Mouse (Mus musculus): ENCODE measurements at regions not wholly inside any gene's neighbourhood (a gene's known extent, or its start where the extent isn't known, plus 50 kb on each side); places are given as distances from the start of the nearest gene placed in this dataset.

DNA sequence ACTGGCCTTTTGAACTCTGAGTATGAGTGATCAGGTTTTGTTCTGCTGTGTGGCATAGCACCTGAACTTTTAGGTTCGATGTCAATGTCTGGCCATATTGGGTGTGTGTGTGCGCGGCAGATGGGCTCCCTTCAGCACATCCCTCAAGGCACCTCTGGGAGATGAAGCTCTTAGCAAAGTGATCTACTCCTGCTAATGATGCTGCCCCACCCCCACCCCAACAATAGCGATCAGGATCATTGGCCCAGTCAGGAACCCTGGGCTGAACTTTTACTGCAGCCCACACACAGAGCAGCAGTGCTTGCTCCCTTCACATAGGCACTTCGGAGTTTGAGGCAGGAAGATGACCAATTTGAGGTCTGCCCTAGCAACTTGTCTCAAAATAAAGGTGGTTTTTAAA lies 141.9 kb upstream of the Lrig1 start:
- H3K27me3 ChIP-seq (ENCODE audit: control insufficient read depth, insufficient read depth, low read length): no peaks in the 10 kb centered on the region
- H3K36me3 ChIP-seq (ENCODE audit: control insufficient read depth, insufficient read depth, low read length): no peaks in the 10 kb centered on the region
- H3K4me2 ChIP-seq (replicated peaks; ENCODE audit: low read depth, low read length): no peak overlapping the region
- H3K9me3 ChIP-seq (ENCODE audit: control insufficient read depth, low read length): no peaks in the 10 kb centered on the region
- 58% methylated on average over 5 of the region's 5 CpGs for WGBS
- H3K4me3 ChIP-seq (ENCODE audit: low read depth, low read length): no peak overlapping the region
- H3K27ac ChIP-seq (ENCODE audit: low read depth, low read length): no peak overlapping the region
- ATAC-seq (ENCODE audit: low FRiP score): no peak
- no peak overlapping the region for H3K9ac ChIP-seq (ENCODE audit: low read depth, low read length)
- no peak for DNase-seq (ENCODE audit: low spot score)
- no peaks in the 10 kb centered on the region for H3K4me1 ChIP-seq (replicated peaks; ENCODE audit: control insufficient read depth, insufficient read depth, low read length)

DNA sequence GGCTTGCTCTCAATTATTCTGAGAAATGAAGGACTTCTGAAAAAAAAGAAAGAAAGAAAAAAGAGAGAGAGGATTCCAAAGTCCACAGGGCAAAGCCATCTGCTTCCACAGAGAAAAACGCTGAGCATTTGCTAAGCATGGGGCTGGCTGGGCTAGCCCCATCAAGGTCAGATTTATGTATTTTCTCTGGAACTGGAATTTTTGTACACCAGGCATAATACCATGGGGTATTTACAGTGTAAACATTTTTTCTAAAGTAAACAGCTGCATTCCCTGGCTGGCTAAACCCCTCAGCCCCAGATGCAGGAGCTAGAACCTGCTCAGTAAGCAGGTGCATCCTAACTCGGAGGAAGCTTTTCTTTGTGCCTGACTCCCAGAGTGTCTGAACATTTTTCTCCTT lies 135.8 kb upstream of the Lrig1 start:
- Histone ChIP-seq H3K9ac (ENCODE audit: low read depth, low read length) (no peak overlapping the region), H3K36me3 (ENCODE audit: control insufficient read depth, insufficient read depth, low read length) (no peaks in the 10 kb centered on the region), H3K4me1 (replicated peaks; ENCODE audit: control insufficient read depth, insufficient read depth, low read length) (no peaks in the 10 kb centered on the region), H3K27me3 (ENCODE audit: control insufficient read depth, insufficient read depth, low read length) (no peaks in the 10 kb centered on the region), H3K27ac (ENCODE audit: low read depth, low read length) (no peak overlapping the region), H3K4me2 (replicated peaks; ENCODE audit: low read depth, low read length) (no peak overlapping the region), H3K4me3 (ENCODE audit: low read depth, low read length) (no peak overlapping the region), H3K9me3 (ENCODE audit: control insufficient read depth, low read length) (no peaks in the 10 kb centered on the region)
- WGBS: 39% methylated on average over 2 of the region's 2 CpGs
- no peak for DNase-seq (ENCODE audit: low spot score)
- no peak for ATAC-seq (ENCODE audit: low FRiP score)

DNA sequence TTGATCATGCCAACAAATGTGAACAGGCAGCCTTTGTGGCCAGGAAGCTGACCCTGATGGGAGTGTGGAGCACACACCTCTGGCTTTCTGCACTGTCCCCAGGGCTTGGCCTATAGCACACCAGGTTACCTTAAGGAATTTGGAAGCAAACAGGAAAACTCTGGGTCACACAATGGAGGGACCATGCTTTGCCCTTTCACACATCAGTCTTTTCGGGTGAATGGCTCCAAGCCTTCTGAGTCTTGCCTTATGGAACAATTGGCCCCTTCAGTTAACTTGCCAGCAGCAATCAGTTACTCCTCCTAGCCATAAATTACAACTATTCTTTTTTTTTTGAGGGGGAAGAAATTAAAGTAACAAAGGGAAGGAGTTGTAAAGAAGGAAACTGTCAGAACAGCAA lies 134.6 kb upstream of the Lrig1 start:
- no peak for DNase-seq (ENCODE audit: low spot score)
- no peak overlapping the region for H3K4me3 ChIP-seq (ENCODE audit: low read depth, low read length)
- no peak for ATAC-seq (ENCODE audit: low FRiP score)
- H3K27ac ChIP-seq (ENCODE audit: low read depth, low read length): no peak overlapping the region
- WGBS: 27% methylated on average over 1 of the region's 1 CpGs
- no peaks in the 10 kb centered on the region for H3K9me3 ChIP-seq (ENCODE audit: control insufficient read depth, low read length)
- no peak overlapping the region for H3K4me2 ChIP-seq (replicated peaks; ENCODE audit: low read depth, low read length)
- no peak overlapping the region for H3K9ac ChIP-seq (ENCODE audit: low read depth, low read length)
- no peaks in the 10 kb centered on the region for H3K36me3 ChIP-seq (ENCODE audit: control insufficient read depth, insufficient read depth, low read length)
- no peaks in the 10 kb centered on the region for H3K4me1 ChIP-seq (replicated peaks; ENCODE audit: control insufficient read depth, insufficient read depth, low read length)
- no peaks in the 10 kb centered on the region for H3K27me3 ChIP-seq (ENCODE audit: control insufficient read depth, insufficient read depth, low read length)

DNA sequence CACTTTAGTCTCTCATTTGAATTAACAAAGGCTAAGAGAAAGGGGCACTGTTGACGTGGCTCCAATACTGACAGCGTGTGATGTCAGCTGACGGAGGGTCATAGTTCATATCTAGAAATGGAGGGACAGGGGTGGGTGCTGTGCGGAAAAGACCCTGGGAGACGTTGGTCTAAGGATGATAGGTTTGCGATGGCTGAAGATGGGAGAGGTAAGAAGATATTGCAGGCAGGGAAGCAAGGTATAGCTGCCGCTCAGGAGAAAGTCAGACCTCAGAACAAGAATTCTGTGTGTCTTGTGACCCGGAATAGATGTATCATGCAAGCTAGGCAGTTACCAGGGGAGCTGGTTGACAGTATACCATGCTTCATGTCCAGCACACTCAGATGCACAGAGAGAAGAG lies 130.8 kb upstream of the Lrig1 start:
- no peaks in the 10 kb centered on the region for H3K36me3 ChIP-seq (ENCODE audit: control insufficient read depth, insufficient read depth, low read length)
- H3K4me2 ChIP-seq (replicated peaks; ENCODE audit: low read depth, low read length): no peak overlapping the region
- ATAC-seq (ENCODE audit: low FRiP score) (no peak), DNase-seq (ENCODE audit: low spot score) (no peak)
- WGBS: 81% methylated on average over 8 of the region's 8 CpGs
- no peak overlapping the region for H3K4me3 ChIP-seq (ENCODE audit: low read depth, low read length)
- no peaks in the 10 kb centered on the region for H3K9me3 ChIP-seq (ENCODE audit: control insufficient read depth, low read length)
- H3K27me3 ChIP-seq (ENCODE audit: control insufficient read depth, insufficient read depth, low read length): no peaks in the 10 kb centered on the region
- H3K4me1 ChIP-seq (replicated peaks; ENCODE audit: control insufficient read depth, insufficient read depth, low read length): no peaks in the 10 kb centered on the region
- H3K27ac ChIP-seq (ENCODE audit: low read depth, low read length): no peak overlapping the region
- no peak overlapping the region for H3K9ac ChIP-seq (ENCODE audit: low read depth, low read length)

DNA sequence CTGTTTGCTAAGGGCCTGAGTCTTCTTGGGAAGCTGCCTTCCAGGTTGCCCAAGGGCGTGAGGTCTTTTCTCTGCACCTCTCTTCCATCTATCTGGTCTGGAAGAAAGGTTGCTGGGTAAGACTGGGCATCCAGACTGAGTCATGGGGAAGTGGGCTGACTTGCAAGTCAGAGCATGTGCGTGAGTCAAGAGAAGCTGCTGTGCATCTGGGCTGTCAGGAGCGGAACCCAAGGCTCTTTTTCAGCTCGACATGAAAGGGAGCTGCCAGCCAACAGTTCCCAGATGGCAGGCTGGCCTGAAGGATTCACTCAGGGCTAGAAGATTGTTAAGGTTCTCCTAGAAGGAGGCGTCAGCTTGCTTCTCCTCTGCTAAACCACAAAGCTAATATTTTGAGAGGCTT lies 129.3 kb upstream of the Lrig1 start:
- H3K4me2 ChIP-seq (replicated peaks; ENCODE audit: low read depth, low read length): no peak overlapping the region
- DNase-seq (ENCODE audit: low spot score): no peak
- no peaks in the 10 kb centered on the region for H3K9me3 ChIP-seq (ENCODE audit: control insufficient read depth, low read length)

DNA sequence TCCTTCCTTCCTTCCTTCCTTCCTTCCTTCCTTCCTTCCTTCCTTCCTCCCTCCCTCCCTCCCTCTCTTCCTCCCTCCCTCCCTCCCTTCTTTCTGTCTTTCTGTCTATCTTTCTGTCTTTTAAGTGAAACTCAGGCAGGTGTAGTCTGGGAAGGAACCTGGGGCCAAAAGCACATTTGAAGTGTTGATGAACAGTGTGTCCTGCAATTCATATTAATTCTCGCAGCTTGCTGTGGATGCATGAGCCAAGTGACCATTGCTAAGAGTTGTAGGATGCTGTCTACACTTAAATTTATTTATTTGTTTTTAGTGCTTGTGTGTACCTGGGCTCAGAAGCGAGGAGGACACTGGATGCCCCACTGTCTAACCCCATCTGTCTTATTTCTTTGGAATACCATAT lies 126.7 kb upstream of the Lrig1 start:
- Histone ChIP-seq H3K27me3 (ENCODE audit: control insufficient read depth, insufficient read depth, low read length) (no peaks in the 10 kb centered on the region), H3K4me3 (ENCODE audit: low read depth, low read length) (no peak overlapping the region), H3K9ac (ENCODE audit: low read depth, low read length) (no peak overlapping the region), H3K36me3 (ENCODE audit: control insufficient read depth, insufficient read depth, low read length) (no peaks in the 10 kb centered on the region), H3K4me2 (replicated peaks; ENCODE audit: low read depth, low read length) (no peak overlapping the region), H3K4me1 (replicated peaks; ENCODE audit: control insufficient read depth, insufficient read depth, low read length) (no peaks in the 10 kb centered on the region), H3K27ac (ENCODE audit: low read depth, low read length) (no peak overlapping the region), H3K9me3 (ENCODE audit: control insufficient read depth, low read length) (no peaks in the 10 kb centered on the region)
- DNase-seq (ENCODE audit: low spot score) (no peak), ATAC-seq (ENCODE audit: low FRiP score) (no peak)
- WGBS: 79% methylated on average over 2 of the region's 2 CpGs

More for the DNA sequence above, 129.3 kb upstream of the Lrig1 start:
- Histone ChIP-seq H3K36me3 (ENCODE audit: control insufficient read depth, insufficient read depth, low read length) (no peaks in the 10 kb centered on the region), H3K4me1 (replicated peaks; ENCODE audit: control insufficient read depth, insufficient read depth, low read length) (no peaks in the 10 kb centered on the region), H3K4me3 (ENCODE audit: low read depth, low read length) (no peak overlapping the region), H3K9ac (ENCODE audit: low read depth, low read length) (no peak overlapping the region), H3K27ac (ENCODE audit: low read depth, low read length) (no peak overlapping the region), H3K27me3 (ENCODE audit: control insufficient read depth, insufficient read depth, low read length) (no peaks in the 10 kb centered on the region)
- WGBS: 92% methylated on average over 5 of the region's 5 CpGs
- no peak for ATAC-seq (ENCODE audit: low FRiP score)

DNA sequence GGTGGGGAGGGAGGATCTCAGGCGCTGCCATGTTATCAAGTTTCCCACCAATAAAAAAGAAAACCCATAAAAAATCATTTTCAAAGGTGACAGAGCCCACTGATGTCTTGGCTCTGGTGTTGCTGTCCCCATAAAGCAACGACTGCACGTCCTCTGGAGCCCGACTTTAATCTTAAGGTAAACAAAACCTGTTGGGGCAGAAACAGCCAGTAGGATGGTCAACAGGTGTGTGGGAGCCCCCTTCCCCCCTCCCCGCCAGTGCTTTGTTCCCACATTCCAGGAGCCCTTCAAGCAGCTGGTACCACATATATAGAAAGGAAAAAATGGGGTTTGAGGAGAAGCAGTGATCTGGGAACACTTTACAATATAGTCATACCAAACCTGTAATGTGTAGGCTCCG lies 118.3 kb upstream of the Lrig1 start:
- no peak for ATAC-seq (ENCODE audit: low FRiP score)
- Histone ChIP-seq H3K4me2 (replicated peaks; ENCODE audit: low read depth, low read length) (no peak overlapping the region), H3K36me3 (ENCODE audit: control insufficient read depth, insufficient read depth, low read length) (no peaks in the 10 kb centered on the region), H3K27me3 (ENCODE audit: control insufficient read depth, insufficient read depth, low read length) (no peaks in the 10 kb centered on the region), H3K4me1 (replicated peaks; ENCODE audit: control insufficient read depth, insufficient read depth, low read length) (no peaks in the 10 kb centered on the region; the same call in 1 of the 2 replicates), H3K4me3 (ENCODE audit: low read depth, low read length) (no peak overlapping the region), H3K9me3 (ENCODE audit: control insufficient read depth, low read length) (no peaks in the 10 kb centered on the region), H3K9ac (ENCODE audit: low read depth, low read length) (no peak overlapping the region), H3K27ac (ENCODE audit: low read depth, low read length) (no peak overlapping the region)
- 67% methylated on average over 6 of the region's 6 CpGs for WGBS
- no peak for DNase-seq (ENCODE audit: low spot score)

DNA sequence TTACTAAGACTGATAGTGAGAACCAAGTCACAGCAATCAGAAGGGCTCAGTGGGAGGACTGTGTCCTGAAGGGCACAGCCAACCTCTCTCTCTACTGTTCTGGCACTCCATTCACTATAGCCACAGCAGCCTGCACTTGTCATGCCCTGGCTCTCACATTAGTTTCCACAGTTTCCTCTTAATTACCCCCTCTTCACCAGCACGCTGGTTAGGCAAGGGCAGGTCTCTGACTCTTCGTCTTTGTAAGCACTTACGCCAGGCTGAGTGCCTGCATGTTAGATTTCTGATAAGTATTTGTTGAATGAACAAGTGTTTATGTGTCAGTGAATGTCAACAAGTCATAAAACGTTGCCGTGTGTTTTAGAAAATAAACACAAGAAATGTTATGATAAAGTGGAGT lies 116.2 kb upstream of the Lrig1 start:
- Histone ChIP-seq H3K27me3 (ENCODE audit: control insufficient read depth, insufficient read depth, low read length) (no peaks in the 10 kb centered on the region), H3K4me1 (replicated peaks; ENCODE audit: control insufficient read depth, insufficient read depth, low read length) (no peaks in the 10 kb centered on the region; the same call in 1 of the 2 replicates), H3K4me2 (replicated peaks; ENCODE audit: low read depth, low read length) (no peak overlapping the region), H3K36me3 (ENCODE audit: control insufficient read depth, insufficient read depth, low read length) (no peaks in the 10 kb centered on the region), H3K27ac (ENCODE audit: low read depth, low read length) (no peak overlapping the region), H3K4me3 (ENCODE audit: low read depth, low read length) (no peak overlapping the region), H3K9ac (ENCODE audit: low read depth, low read length) (no peak overlapping the region), H3K9me3 (ENCODE audit: control insufficient read depth, low read length) (no peaks in the 10 kb centered on the region)
- no peak for DNase-seq (ENCODE audit: low spot score)
- WGBS: 72% methylated on average over 5 of the region's 5 CpGs
- ATAC-seq (ENCODE audit: low FRiP score): no peak

DNA sequence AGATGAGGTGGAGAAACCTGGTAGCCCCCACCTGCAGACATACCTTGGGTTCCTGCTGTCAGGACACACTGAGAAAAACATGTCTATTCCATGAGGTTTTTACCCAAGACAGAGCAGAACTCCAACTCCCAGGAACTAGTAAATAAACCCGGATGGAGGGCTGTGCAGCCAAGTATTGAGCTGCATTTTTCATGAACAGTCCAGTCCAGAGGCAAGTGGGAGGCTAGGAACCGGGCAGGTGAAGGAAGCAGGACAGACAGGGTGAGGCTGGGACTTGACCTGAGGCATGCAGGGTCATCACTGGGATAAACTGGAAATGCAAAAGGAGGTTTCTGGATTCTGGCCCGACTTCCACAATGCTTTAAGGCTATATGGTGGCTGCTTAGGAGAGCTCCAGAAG lies 114.8 kb upstream of the Lrig1 start:
- no peak overlapping the region for H3K4me3 ChIP-seq (ENCODE audit: low read depth, low read length)
- WGBS: 60% methylated on average over 3 of the region's 3 CpGs
- DNase-seq (ENCODE audit: low spot score) (no peak), ATAC-seq (ENCODE audit: low FRiP score) (no peak)
- no peak overlapping the region for H3K4me2 ChIP-seq (replicated peaks; ENCODE audit: low read depth, low read length)
- no peaks in the 10 kb centered on the region for H3K27me3 ChIP-seq (ENCODE audit: control insufficient read depth, insufficient read depth, low read length)
- H3K9ac ChIP-seq (ENCODE audit: low read depth, low read length): no peak overlapping the region
- H3K27ac ChIP-seq (ENCODE audit: low read depth, low read length): no peak overlapping the region
- H3K9me3 ChIP-seq (ENCODE audit: control insufficient read depth, low read length): no peaks in the 10 kb centered on the region
- no peaks in the 10 kb centered on the region for H3K36me3 ChIP-seq (ENCODE audit: control insufficient read depth, insufficient read depth, low read length)
- no peaks in the 10 kb centered on the region; the same call in 1 of the 2 replicates for H3K4me1 ChIP-seq (replicated peaks; ENCODE audit: control insufficient read depth, insufficient read depth, low read length)

Measured in hindbrain, embryonic 11.5 days (tissue).